9 mouse cellular contexts compared by ENCODE assay signal in genomic region chr2:167485501-167486377, GRCm38 (mm10). TPM values are rescaled to one million over a fixed set of nuclear protein-coding genes. Genes with fewer than 3 reads are reported as not detected.
DNase-seq lines count a peak whose midpoint lies in the region; ATAC-seq and TF ChIP-seq lines count a peak whose summit lies in the region.
"Had no signal": no experiment of that assay in that cellular context is flagged by ENCODE, and none has a peak within 500 bp of the region (broad histone marks: within the 10 kb centered on the region; RNA-seq: fewer than 3 reads in every experiment).

No protein-coding gene starts in this region.

- H3K36me3 ChIP-seq in hindbrain, postnatal 0 days (ENCODE audit: insufficient read depth, low read length): peaks cover 21% of the 10 kb centered on the region
- H3K36me3 ChIP-seq in neural tube, embryonic 14.5 days (ENCODE audit: control insufficient read depth, insufficient read depth, low read length): peaks cover 24% of the 10 kb centered on the region

- no peak overlapping the region for H3K4me2 ChIP-seq in hindbrain, postnatal 0 days (ENCODE audit: low read depth, low read length)
- H3K4me2 ChIP-seq in neural tube, embryonic 14.5 days (ENCODE audit: low read depth, low read length): no peak overlapping the region
- H3K4me2 ChIP-seq: midbrain, embryonic 12.5 days had no signal

- H3K9ac ChIP-seq in hindbrain, postnatal 0 days (replicated peaks; ENCODE audit: low read length): 0 out of 2 replicates have a peak overlapping the region, but pooled peaks have one; percentile 10
- H3K9ac ChIP-seq in neural tube, embryonic 14.5 days (replicated peaks; ENCODE audit: low read depth, low read length): no peak overlapping the region
- H3K9ac ChIP-seq: midbrain, embryonic 12.5 days had no signal

- intact Hi-C loops in left cerebral cortex, adult 2 months (cut with DNase I): no loop called here

- H3K4me3 ChIP-seq in left cerebral cortex, adult 2 months: no peak overlapping the region
- H3K4me3 ChIP-seq in hindbrain, postnatal 0 days (ENCODE audit: low read length): no peak overlapping the region
- H3K4me3 ChIP-seq in neural tube, embryonic 14.5 days (ENCODE audit: low read depth, low read length): no peak overlapping the region
- H3K4me3 ChIP-seq: midbrain, embryonic 12.5 days had no signal

- ATAC-seq in hindbrain, postnatal 0 days: peak; percentile 91
- peak; percentile 62; the same call in 1 of the 2 replicates for ATAC-seq in neural tube, embryonic 14.5 days (ENCODE audit: low read depth)
- no peak for ATAC-seq in activated CD4-positive, CD25-positive, alpha-beta regulatory T cell, adult 4 months

- no peak for DNase-seq in left cerebral cortex, adult 2 months (ENCODE audit: extremely low spot score in 1 of 2, low spot score in 2 of 2)
- no peak for DNase-seq in left cerebral cortex, adult 11 months (ENCODE audit: low spot score)
- peak; percentile 63 to 67 for DNase-seq in adrenal gland, adult 18-20 months (ENCODE audit: low spot score in 2 of 2)
- DNase-seq in cerebellum, postnatal 14 days: peak; percentile 94 to 97
- peak; percentile 86 for DNase-seq in hindbrain, postnatal 0 days (ENCODE audit: low spot score)
- DNase-seq in right cerebral cortex, adult 2 months (ENCODE audit: low spot score in 2 of 2): no peak

- TF ChIP-seq CTCF in left cerebral cortex, adult 2 months (IDR thresholded peaks at IDR 0.05): no peak
- TF ChIP-seq CTCF in hindbrain, postnatal 0 days (IDR thresholded peaks at IDR 0.05; ENCODE audit: low read depth): peak; percentile 47

- H3K27me3 ChIP-seq in hindbrain, postnatal 0 days (ENCODE audit: insufficient read depth, low read length): no peaks in the 10 kb centered on the region
- no peaks in the 10 kb centered on the region for H3K27me3 ChIP-seq in neural tube, embryonic 14.5 days (ENCODE audit: control insufficient read depth, insufficient read depth, low read length)
- H3K27me3 ChIP-seq: midbrain, embryonic 12.5 days had no signal

- no peaks in the 10 kb centered on the region for H3K9me3 ChIP-seq in hindbrain, postnatal 0 days (ENCODE audit: low read length)
- no peaks in the 10 kb centered on the region for H3K9me3 ChIP-seq in neural tube, embryonic 14.5 days (ENCODE audit: control insufficient read depth, low read length)
- H3K9me3 ChIP-seq: midbrain, embryonic 12.5 days had no signal

- H3K4me1 ChIP-seq in hindbrain, postnatal 0 days (ENCODE audit: insufficient read depth, low read length): peaks cover 16% of the 10 kb centered on the region
- H3K4me1 ChIP-seq in neural tube, embryonic 14.5 days (ENCODE audit: control insufficient read depth, insufficient read depth, low read length): no peaks in the 10 kb centered on the region

- 47% methylated on average over 7 of the region's 7 CpGs for WGBS in hindbrain, postnatal 0 days
- WGBS in neural tube, embryonic 14.5 days: 78% methylated on average over 7 of the region's 7 CpGs

- H3K27ac ChIP-seq in left cerebral cortex, adult 2 months: peak overlapping the region; percentile 52
- H3K27ac ChIP-seq in hindbrain, postnatal 0 days: peak overlapping the region; percentile 78
- H3K27ac ChIP-seq in neural tube, embryonic 14.5 days (ENCODE audit: low read depth, low read length): peak overlapping the region; percentile 52
- H3K27ac ChIP-seq: midbrain, embryonic 12.5 days had no signal

RNA-seq across cellular contexts. Expression of gene Rnf114, which starts 6.7 kb away (rescaled TPM):
- 10 to 100 TPM; 54.9 to 57.3 TPM for total RNA-seq in left cerebral cortex, adult 2 months (2021)
- 100 to 1,000 TPM in 1 of 2 experiments, 10 to 100 TPM in 1; 88.3 to 103 TPM for total RNA-seq in adrenal gland, adult 18-20 months (2021)
- total RNA-seq in hindbrain, postnatal 0 days (2014; rRNA removed): 68.7 and 89.6 TPM in 2 replicates
- 79.8 and 85.8 TPM in 2 replicates for polyA plus RNA-seq in hindbrain, postnatal 0 days (2015; fragmentation: Nextera tagmentation; extraction: Ambion mirVana)
- 111 and 118 TPM in 2 replicates for polyA plus RNA-seq in neural tube, embryonic 14.5 days (2014; fragmentation: Nextera tagmentation; extraction: Ambion mirVana)
- polyA plus RNA-seq in activated CD4-positive, CD25-positive, alpha-beta regulatory T cell, adult 4 months (2017; shearing (Covaris generic)): 100 to 1,000 TPM; 168 to 181 TPM

RNA-seq across cellular contexts. Expression of gene Spata2, which starts 6.9 kb away (rescaled TPM):
- total RNA-seq in left cerebral cortex, adult 2 months (2021): 10 to 100 TPM; 78.0 to 79.1 TPM
- total RNA-seq in adrenal gland, adult 18-20 months (2021): 10 to 100 TPM; 41.1 to 42.8 TPM
- 41.3 and 45.6 TPM in 2 replicates for total RNA-seq in hindbrain, postnatal 0 days (2014; rRNA removed)
- 27.6 and 29.4 TPM in 2 replicates for polyA plus RNA-seq in hindbrain, postnatal 0 days (2015; fragmentation: Nextera tagmentation; extraction: Ambion mirVana)
- polyA plus RNA-seq in neural tube, embryonic 14.5 days (2014; fragmentation: Nextera tagmentation; extraction: Ambion mirVana): 24.8 and 28.2 TPM in 2 replicates
- polyA plus RNA-seq in activated CD4-positive, CD25-positive, alpha-beta regulatory T cell, adult 4 months (2017; shearing (Covaris generic)): 10 to 100 TPM in 1 of 2 experiments, 1 to 10 TPM in 1; 7.4 to 11.7 TPM

RNA-seq across cellular contexts. Expression of gene Snai1, which starts 52.3 kb away (rescaled TPM):
- total RNA-seq in left cerebral cortex, adult 2 months (2021): under 1 TPM; 0.56 to 0.70 TPM
- total RNA-seq in adrenal gland, adult 18-20 months (2021): 1 to 10 TPM; 6.3 to 8.8 TPM
- 0.93 and 1.2 TPM in 2 replicates for total RNA-seq in hindbrain, postnatal 0 days (2014; rRNA removed)
- polyA plus RNA-seq in hindbrain, postnatal 0 days (2015; fragmentation: Nextera tagmentation; extraction: Ambion mirVana): 3.6 and 4.3 TPM in 2 replicates
- polyA plus RNA-seq in neural tube, embryonic 14.5 days (2014; fragmentation: Nextera tagmentation; extraction: Ambion mirVana): 0.66 and 6.5 TPM in 2 replicates
- not detected for polyA plus RNA-seq in activated CD4-positive, CD25-positive, alpha-beta regulatory T cell, adult 4 months (2017; shearing (Covaris generic))

Comparison
In these comparisons a context has a peak if more than half of its experiments do, and no peak if none do; other contexts are left out.
1. DNase-seq: peak in adrenal gland, adult 18-20 months (2 of 2), cerebellum, postnatal 14 days (2 of 2) and hindbrain, postnatal 0 days (single experiment); none in left cerebral cortex, adult 2 months (0 of 2), left cerebral cortex, adult 11 months (single experiment) and right cerebral cortex, adult 2 months (0 of 2).
2. Peak in every context shown above with its lines, with median percentiles within 50 percentile points of each other: H3K27ac ChIP-seq.